Mouse (Mus musculus) ES-E14 (cell line): ENCODE measurements around the gene Syt13.

Experiments used
- CHD2 ChIP-seq: IDR thresholded peaks from 2 replicates; pipeline ENCODE4 v1.6.1; 2014; ENCODE audit warnings: mild to moderate bottlenecking, low read depth, low read length, inconsistent platforms
- HCFC1 ChIP-seq: IDR thresholded peaks from 2 replicates; pipeline ENCODE4 v1.6.1; 2012; ENCODE audit warnings: low read length, inconsistent platforms, borderline replicate concordance; ENCODE audit not compliant: insufficient read depth
- MAFK ChIP-seq: IDR thresholded peaks from 2 replicates; pipeline ENCODE4 v1.6.1; 2014; ENCODE audit warnings: mild to moderate bottlenecking, low read depth, low read length, inconsistent platforms; ENCODE audit not compliant: insufficient read depth
- ZC3H11A ChIP-seq: IDR thresholded peaks from 2 replicates; pipeline ENCODE4 v1.6.1; 2012; ENCODE audit warnings: low read depth, mild to moderate bottlenecking, inconsistent platforms, low read length, borderline replicate concordance

DNA sequence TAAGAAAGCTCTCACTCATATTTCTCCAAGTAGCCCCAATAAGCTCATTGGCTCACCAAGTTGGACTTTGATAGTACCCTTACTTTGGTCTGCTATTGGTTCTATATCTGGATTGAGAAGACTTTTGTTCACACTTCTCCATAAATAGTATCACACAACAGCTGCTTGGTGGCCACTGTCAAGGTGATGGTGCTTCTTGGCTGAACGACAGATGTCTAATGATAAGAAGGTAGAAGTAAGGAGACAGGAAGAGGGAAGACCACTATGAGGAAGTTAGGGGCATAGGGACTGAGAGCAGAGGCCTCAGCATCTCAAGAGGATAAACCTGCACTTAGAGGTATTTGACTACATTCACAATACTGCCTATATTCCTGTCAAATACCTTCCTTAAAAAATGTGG lies 49.4 kb downstream of the Syt13 start:
- TF ChIP-seq MAFK (no peak), CHD2 (no peak), HCFC1 (no peak), ZC3H11A (no peak)
